Mouse (Mus musculus): ENCODE data around the gene Polr1b.

The Polr1b gene

DNA sequence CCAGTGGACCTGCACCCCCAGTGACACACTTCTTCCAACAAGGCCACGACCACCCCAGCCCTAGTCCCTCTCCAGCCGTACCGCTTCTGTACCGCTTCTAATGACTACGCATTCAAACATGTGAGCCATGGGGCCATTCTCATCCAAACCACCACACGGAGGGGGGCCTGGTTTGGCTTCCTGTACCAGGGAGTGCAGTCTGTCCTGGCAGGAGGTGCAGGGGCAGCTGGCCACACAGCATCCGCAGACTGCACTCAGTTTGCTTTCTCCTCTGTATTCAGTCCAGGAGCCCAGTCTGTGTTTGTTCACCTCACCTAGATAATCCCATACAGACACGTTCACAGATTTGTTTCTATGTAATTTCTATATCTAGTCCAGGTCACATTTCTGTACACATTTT is 21.2 kb downstream of the Polr1b start:
- DNase-seq, result peak; percentile 44

DNA sequence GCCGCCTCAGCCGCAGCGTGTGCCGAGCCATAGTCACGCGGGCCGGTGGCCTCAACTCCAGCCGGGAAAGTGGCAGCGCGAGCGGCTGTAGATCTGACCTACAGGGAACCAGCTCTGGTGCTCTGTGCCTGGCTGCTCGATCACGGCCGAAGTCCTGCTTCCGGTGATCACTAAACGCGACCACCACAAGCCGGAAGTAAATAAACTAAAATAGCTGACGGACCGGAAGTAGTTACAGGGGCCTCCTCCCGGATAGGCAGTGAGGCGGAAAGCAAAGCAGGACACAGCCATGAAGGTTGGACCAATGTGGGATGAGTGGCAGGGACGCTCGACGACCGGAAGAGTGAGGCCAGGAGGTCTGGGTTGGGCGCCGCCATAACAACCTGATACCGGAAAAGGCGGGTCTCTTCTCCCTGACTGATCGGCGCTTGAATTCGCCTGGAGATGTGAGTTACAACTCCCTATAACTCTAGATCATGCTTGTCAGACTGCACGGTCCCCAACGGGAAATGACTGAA is 28.7 kb downstream of the Polr1b start, which contains the start of gene Chchd5:
TSS of gene Chchd5 (plus strand) at position 289 of the 518 bp plus-strand sequence.
- DNase-seq, result peak; percentile 97

DNA sequence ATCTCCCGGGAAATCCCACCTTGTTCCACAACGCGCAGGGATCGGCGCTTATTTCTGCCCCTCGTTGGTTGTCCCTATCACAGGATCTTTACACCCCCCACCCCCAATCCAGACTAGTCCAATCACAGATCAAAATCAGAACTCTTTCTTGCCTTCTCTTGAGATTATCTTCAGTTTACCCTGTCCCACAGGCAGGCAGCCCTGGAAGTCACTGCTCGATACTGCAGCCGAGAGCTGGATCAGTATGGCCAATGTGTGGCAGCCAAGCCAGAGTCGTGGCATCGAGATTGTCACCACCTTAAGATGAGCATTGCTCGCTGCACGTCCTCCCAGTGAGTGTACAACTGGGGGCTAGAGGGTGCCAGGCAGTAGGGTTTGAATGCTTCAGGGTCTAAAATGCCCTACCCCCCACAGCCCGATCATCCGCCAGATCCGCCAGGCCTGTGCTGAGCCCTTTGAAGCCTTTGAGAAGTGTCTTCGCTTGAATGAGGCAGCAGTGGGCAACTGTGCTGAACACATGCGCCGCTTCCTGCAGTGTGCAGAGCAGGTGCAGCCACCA is 29.3 kb downstream of the Polr1b start:
- DNase-seq, result peak; percentile 52

DNA sequence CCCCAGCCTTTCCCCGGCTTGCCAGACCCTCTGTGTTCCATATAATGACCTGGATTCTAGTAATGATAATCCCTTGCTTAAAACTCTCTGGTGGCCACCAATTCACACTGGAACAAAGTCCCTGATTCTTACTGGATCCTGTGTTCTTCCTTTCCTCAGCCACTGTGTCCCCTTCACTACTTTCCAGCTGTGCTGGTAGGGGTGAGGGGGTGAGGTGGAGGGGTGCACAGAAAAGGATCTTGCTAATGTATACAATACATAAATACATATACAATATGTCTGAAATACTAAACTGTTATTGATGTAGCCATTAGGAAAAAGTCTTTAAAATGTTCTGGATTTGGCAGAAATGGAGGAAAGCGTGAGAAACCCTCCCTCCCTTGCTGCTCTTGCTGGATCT is 30.0 kb downstream of the Polr1b start:
- DNase-seq, result no peak

DNA sequence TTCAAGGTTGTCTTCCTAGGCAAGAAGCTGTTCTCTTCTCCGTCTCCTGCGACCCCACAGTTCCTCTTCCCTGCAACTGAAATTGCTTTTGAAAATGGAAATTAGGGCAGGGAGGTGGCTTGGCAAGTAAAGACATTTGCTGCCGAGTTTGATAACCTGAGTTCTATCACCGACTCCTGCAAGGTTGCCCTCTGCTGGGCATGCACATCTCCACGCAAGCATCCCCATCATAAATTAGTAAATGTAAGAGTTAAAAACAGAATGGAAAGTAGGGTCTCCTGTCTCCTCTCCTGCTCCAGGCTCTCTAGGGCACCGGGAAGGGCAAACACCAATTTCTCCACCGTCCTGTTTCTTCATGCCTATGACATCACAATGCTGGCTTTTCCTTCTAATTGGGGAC is 31.4 kb downstream of the Polr1b start:
- DNase-seq, result no peak

DNA sequence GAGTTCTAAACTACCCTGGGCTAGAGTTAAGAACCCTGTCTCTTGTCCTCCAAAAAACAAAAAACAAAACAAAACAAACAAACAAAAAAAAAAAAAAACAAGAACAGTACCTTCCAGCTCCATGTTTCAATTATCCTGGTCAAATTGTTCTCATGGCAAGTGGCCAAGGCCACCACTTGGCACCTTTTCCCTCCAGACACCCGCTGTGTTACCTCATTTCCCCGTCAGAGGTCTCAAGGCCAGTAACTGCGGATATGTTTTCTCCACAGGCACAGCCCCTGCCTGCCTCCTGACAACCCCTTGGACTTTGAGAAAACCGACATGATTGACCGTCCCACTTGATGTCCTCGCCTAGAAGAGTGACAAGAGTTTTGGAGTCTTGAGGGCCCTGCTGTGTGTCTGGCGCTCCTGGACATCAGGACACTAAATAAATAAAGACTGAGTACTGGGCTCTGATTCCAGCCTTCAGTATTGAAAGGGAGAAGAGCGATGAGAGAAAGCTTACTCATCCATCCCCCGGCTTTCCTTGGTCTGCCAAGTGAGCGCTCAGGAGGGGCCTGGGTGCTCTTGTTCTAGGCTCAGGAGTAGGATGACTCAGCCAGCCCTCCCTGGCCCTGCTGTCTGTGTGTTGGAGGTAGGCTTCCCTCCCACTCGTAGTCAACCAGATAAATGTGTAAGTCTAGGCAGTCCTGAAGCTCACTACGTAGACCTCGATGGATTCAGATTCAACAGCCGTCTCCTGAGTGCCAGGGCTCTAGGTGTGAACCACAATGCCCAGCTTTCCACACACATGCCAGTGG is 32.4 kb downstream of the Polr1b start:
- peak; percentile 55 for DNase-seq

DNA sequence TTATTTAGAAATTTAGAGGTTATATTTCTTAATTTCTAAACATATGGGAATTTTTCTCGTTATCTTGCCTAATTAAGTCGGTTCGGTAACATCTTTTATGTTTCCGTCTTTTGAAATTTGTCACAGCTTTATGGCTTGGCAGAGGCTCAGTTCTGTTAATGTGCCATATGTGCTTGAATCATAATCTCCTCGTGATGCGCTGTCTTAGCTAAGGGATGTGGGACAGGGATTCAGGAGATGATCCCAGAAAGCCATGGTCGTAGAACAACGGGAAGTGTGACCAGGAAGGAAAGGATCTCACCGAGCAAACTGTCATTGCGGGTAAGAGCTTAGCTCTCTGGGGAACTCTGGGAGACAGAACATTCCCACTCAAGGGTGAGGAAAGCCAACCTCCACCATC is 39.1 kb downstream of the Polr1b start:
- DNase-seq, result peak; percentile 51

DNA sequence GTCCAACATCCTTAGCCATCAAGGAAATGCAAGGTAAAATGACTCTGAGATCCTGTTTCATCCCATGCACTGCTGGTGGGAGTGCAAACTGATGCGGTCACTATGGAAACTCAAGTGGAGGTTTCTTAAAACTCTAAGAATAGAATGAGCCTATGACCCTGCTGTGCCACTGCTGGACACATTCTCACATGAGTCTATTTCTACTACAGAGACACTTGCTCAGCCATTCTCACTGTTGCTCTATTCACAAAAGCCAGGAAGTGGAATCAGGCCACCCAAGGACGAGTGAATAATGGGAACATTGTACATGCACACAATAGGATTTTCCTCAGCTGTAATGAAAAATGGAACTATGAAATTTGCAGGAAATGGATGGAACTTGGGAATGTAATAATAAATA is 48.0 kb downstream of the Polr1b start:
- DNase-seq, result no peak

DNA sequence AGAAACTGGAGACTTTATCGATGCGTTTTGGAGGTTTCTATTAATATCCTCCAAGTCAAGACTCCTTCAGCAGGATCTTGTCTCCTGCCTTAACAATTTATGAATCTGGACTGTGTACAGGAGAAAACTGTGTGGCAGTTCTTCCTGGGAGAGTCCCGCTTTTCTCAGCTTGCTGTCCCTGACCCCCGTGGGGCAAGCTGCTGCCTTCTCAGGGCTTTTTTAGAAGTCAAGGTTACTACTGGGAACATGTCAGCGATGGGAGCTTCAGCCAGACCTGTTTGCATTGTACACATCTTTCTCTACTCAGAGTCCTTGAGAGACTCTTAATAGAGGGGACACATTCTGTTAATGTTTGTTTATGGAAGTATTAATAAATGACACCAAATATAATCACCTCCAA is 49.6 kb downstream of the Polr1b start:
- no peak for DNase-seq

DNA sequence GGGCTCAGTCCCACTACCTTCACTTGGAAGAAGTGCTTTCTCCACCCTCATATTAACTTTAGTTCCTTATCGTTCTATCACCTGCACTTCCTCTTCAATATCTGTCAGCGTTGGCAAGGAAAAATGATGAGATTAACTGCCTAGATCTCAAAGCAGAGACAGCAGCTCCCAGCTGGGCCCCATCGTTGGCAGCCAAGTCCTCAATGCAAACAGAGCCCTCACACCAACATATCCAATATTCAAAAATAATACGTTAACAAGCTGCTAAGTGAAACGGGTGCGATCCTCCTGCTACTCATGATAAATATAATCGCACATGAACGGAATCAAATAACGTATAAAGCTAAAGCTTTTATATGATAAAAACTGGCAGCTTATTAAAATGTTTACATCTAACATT is 50.3 kb downstream of the Polr1b start:
- no peak for DNase-seq

DNA sequence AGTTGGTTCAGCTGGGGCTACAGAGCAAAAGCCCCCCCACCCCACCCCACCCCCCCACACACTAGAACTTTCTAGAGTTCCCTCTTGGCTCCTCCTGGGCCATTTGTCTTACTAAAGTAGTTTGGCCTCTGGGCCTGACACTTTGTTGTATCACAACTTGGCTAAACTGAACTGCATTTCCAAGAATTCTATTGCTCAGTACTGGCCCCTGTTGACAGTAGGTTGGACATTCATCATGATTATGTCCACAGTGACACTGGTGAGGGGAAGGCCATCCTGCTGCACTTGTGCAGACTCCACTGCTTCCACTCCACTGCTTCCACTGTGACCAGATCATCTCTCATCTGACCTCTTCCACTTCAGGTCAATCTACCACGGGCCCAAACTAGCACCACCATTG is 52.0 kb downstream of the Polr1b start:
- DNase-seq, result no peak

DNA sequence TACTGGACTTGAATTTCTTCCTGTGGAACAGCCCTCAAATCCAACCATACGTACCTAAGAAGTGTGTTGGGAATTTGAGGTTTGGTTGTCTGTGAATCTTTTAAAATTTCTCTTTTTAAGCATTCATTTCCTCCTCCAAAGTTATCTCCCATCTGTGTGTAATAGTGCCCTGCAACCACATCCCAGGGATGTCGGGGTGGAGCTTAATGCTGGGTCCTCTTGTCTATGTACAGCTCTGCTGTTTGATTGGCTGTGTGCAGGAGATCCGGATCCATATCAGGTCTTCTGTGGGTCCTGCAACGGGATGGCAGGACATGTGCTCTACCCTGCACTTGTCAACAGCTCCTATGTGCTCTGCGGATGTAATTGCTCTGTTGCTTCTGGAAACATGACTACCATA is 64.0 kb downstream of the Polr1b start:
- no peak for DNase-seq

DNA sequence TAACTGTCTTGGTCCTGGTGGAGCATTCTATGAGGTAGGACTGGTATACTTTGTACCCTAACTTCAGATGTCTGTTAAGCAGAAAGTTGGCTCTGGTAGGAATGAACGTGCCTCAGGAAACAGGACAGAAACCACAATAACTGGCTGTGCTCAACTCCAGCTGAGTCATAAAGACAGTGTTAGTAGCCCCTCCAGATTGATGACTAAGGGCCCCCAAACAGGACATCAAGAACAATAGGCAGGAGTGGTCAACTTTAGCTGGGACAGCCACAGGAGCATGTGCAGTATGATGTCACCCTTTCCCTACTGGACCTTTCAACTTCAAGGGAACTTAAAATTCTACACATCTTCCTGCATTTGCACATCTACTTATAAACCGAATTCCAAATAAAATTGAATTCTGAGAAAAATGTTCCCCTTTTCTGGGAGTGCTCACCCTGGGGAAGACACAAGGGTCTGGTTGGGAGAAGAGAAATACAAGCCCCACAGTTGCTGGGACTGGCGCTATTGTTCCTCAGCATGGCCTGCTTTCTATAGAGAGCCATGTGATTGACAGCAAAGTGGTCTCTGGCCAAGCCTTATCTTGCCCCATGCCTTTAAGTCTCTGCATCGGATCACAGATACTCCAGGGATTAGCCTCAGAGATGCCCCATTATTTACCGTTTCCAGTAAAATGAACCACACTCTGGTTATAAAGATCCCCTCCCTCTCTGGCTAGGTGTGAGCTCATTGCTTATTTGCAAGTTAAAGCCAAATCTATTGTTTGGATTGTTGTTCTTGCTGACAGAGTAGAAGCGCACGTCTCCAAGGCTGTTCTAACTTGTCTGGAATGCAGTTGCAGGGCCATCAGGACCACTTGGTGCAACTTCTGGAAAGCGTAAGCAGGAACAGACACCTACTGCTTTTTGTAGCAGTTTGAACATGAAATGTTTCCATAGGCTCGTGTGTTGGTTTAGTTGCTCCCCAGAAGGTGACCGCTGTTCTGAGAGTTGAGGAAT is 66.0 kb downstream of the Polr1b start:
- DNase-seq, result no peak

DNA sequence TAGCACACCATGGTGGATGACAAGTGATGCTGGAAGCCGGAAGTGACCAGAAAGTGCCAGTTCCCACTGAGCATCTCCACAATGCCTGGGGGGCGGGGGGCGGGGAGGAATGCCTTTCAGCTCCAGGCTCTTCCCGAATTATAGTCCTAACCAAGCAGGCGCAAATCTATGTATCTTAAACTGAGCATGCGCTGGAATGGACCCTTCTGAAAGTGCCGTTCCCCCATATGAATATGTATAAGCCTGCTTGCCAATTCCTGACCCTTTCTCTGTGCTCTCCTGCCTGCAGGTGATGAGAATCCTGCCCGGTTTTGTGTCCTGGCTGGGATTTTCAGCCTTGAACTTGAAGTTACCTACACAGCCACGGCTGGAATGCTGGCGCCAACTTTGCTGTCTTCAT is 72.6 kb downstream of the Polr1b start:
- DNase-seq, result no peak

DNA sequence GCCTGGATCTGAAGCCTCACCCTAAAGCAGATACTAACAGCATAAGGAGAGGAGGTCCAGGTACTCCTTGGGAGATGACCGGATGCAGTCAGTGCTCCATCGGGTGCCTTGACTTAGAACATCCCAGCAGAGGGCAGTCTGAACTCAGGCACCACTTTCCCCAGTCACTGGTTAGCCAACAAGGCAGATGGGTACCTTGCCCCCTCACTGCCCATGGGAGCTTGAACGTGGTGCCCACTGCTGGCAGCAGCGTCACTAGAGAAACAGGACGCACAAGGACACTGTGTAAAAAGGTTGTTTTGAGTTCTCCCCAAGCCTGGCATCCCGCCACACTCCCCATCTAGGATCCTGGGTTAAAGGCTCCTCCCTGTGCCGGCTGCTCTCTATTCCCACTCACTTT is 73.7 kb downstream of the Polr1b start:
- peak; percentile 45 for DNase-seq

DNA sequence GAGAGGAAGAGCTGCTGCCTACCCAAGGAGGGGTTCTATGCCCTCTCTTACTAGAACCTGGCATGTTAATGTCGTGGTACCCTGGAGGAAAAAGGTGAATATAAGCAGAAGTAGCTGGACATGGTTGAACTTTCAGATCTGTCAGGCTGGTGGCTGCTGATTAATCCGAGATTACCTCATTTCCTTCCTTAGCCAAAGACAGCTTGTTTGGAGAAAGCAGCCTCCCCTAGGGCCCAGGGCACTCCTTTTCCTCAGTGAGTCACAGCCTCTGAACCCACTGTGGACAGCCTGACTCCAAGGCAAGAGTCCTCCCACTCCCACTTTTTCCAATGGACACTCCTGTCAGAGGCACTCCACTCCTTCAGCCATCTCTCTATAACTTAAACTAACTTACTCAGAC is 74.8 kb downstream of the Polr1b start:
- DNase-seq, result no peak
